Mouse (Mus musculus) stomach, postnatal 0 days (tissue): ENCODE data around the gene Gm20883. TPM values are rescaled to one million over a fixed set of nuclear protein-coding genes. Genes with fewer than 3 reads are reported as not detected.
"Not testable (repeated sequence)": the region's sequence is repeated elsewhere in the genome, so short reads cannot be mapped to it uniquely, and the experiment has no call there.

Experiments
- ATAC-seq: fragments of 200-750 bp; cut with Nextera tagmentation; 2 replicates; pipeline ENCODE4 v1.8.0; 2017; ENCODE audit not compliant: low FRiP score, low TSS enrichment
- DNase-seq: peaks from one replicate; pipeline ENCODE4 v3.0.0-alpha.2; 2016; ENCODE audit warnings: low spot score
- H3K27ac ChIP-seq: fragments of 300-500 bp; sonication (generic); replicated peaks from 2 replicates; pipeline ENCODE4 v1.5.1; 2014; ENCODE audit warnings: mild to moderate bottlenecking, control low read depth
- H3K27me3 ChIP-seq: fragments of 300-500 bp; sonication (generic); 2 replicates; pipeline ENCODE4 v1.6.1; 2014; ENCODE audit warnings: low read length; ENCODE audit not compliant: control insufficient read depth, insufficient read depth
- H3K36me3 ChIP-seq: fragments of 300-500 bp; sonication (generic); 2 replicates; pipeline ENCODE4 v1.6.1; 2014; ENCODE audit warnings: low read length, mixed read lengths; ENCODE audit not compliant: control insufficient read depth, insufficient read depth
- H3K4me1 ChIP-seq: fragments of 300-500 bp; sonication (generic); replicated peaks from 2 replicates; pipeline ENCODE4 v1.6.1; 2014; ENCODE audit warnings: antibody characterized with exemption; ENCODE audit not compliant: control insufficient read depth, insufficient read depth
- H3K4me2 ChIP-seq: fragments of 300-500 bp; sonication (generic); replicated peaks from 2 replicates; pipeline ENCODE4 v1.6.1; 2014; ENCODE audit warnings: low read depth, mild to moderate bottlenecking, control low read depth, moderate library complexity
- H3K4me3 ChIP-seq: fragments of 300-500 bp; sonication (generic); 2 replicates; pipeline ENCODE4 v1.5.1; 2014; ENCODE audit warnings: low read depth, low read length, control low read depth
- H3K9ac ChIP-seq: fragments of 300-500 bp; sonication (generic); 2 replicates; pipeline ENCODE4 v1.6.1; 2014; ENCODE audit warnings: mild to moderate bottlenecking, low read length, control low read depth, mixed read lengths
- H3K9me3 ChIP-seq: fragments of 300-500 bp; sonication (generic); 2 replicates; pipeline ENCODE4 v1.6.1; 2016; ENCODE audit warnings: low read length; ENCODE audit not compliant: control insufficient read depth
- WGBS: fragments of 180-500 bp; shearing (Covaris S2); extraction: QIAGEN DNeasy Blood & Tissue Kit; methylation state at CpG from one replicate; pipeline ENCODE4 v1.1.7; 2014; 5-methylcytosine and 5-hydroxymethylcytosine counted together
- polyA plus RNA-seq: library from polyadenylated mRNA; unstranded; fragments of >200 nt; fragmentation: Nextera tagmentation; extraction: Ambion mirVana; gene quantifications from 2 replicates; pipeline ENCODE4 v1.2.1, GENCODE M21; 2015

Gm20883 gene
- not detected in 2 replicates for polyA plus RNA-seq

GRCm38 (mm10) chrY:50607951-50608350, at the start of gene Gm20883:
Gm20883 (plus strand) TSS chrY:50608251.
- not testable (repeated sequence) for H3K4me2 ChIP-seq, ATAC-seq, H3K36me3 ChIP-seq, H3K27ac ChIP-seq, H3K4me1 ChIP-seq, H3K4me3 ChIP-seq, H3K9me3 ChIP-seq, H3K9ac ChIP-seq, DNase-seq, H3K27me3 ChIP-seq
- no CpG with 5 or more reads among the region's 6 CpGs for WGBS
